Mouse (Mus musculus): ENCODE measurements around the gene Ccdc148.

The Ccdc148 gene

GRCm38 (mm10) chr2:59160605-59160963, at the start of gene Ccdc148, which contains the start of gene Pkp4:
Ccdc148 (minus strand) TSS chr2:59160683.
Pkp4 (plus strand) TSS chr2:59160850.
- DNase-seq (ENCODE audit: low read depth, low spot score), result peak; percentile 86

GRCm38 (mm10) chr2:59208276-59208675, 47.8 kb upstream of the Ccdc148 start:
- no peak for DNase-seq (ENCODE audit: low read depth, low spot score)

GRCm38 (mm10) chr2:59207725-59208124, 47.2 kb upstream of the Ccdc148 start:
- DNase-seq (ENCODE audit: low read depth, low spot score), result no peak

GRCm38 (mm10) chr2:59207240-59207639, 46.8 kb upstream of the Ccdc148 start:
- DNase-seq (ENCODE audit: low read depth, low spot score), result no peak

- DNase-seq (ENCODE audit: low read depth, low spot score), result no peak
These were observed 45.7 kb upstream of the Ccdc148 start for GRCm38 (mm10) chr2:59206190-59206589.

- DNase-seq (ENCODE audit: low read depth, low spot score), result no peak
These were observed 44.6 kb upstream of the Ccdc148 start for GRCm38 (mm10) chr2:59205092-59205491.

GRCm38 (mm10) chr2:59203627-59204425, 43.3 kb upstream of the Ccdc148 start:
- no peak for DNase-seq (ENCODE audit: low read depth, low spot score)

GRCm38 (mm10) chr2:59202930-59203329, 42.4 kb upstream of the Ccdc148 start:
- no peak for DNase-seq (ENCODE audit: low read depth, low spot score)

- no peak for DNase-seq (ENCODE audit: low read depth, low spot score)
These were observed 40.0 kb upstream of the Ccdc148 start for GRCm38 (mm10) chr2:59200511-59200910.

GRCm38 (mm10) chr2:59199476-59199976, 39.0 kb upstream of the Ccdc148 start:
- no peak for DNase-seq (ENCODE audit: low read depth, low spot score)

- DNase-seq (ENCODE audit: low read depth, low spot score), result no peak
These were observed 36.7 kb upstream of the Ccdc148 start for GRCm38 (mm10) chr2:59197156-59197555.

- no peak for DNase-seq (ENCODE audit: low read depth, low spot score)
These were observed 32.6 kb upstream of the Ccdc148 start for GRCm38 (mm10) chr2:59193117-59193516.

- DNase-seq (ENCODE audit: low read depth, low spot score), result no peak
These were observed 31.0 kb upstream of the Ccdc148 start for GRCm38 (mm10) chr2:59191466-59191865.

GRCm38 (mm10) chr2:59190186-59190585, 29.7 kb upstream of the Ccdc148 start:
- no peak for DNase-seq (ENCODE audit: low read depth, low spot score)

- no peak for DNase-seq (ENCODE audit: low read depth, low spot score)
These were observed 29.2 kb upstream of the Ccdc148 start for GRCm38 (mm10) chr2:59189661-59190185.

- no peak for DNase-seq (ENCODE audit: low read depth, low spot score)
These were observed 27.8 kb upstream of the Ccdc148 start for GRCm38 (mm10) chr2:59188306-59188705.

- no peak for DNase-seq (ENCODE audit: low read depth, low spot score)
These were observed 26.5 kb upstream of the Ccdc148 start for GRCm38 (mm10) chr2:59186966-59187365.

- no peak for DNase-seq (ENCODE audit: low read depth, low spot score)
These were observed 25.6 kb upstream of the Ccdc148 start for GRCm38 (mm10) chr2:59186122-59186521.

GRCm38 (mm10) chr2:59184107-59185064, 23.9 kb upstream of the Ccdc148 start:
- no peak for DNase-seq (ENCODE audit: low read depth, low spot score)

GRCm38 (mm10) chr2:59183541-59183940, 23.1 kb upstream of the Ccdc148 start:
- no peak for DNase-seq (ENCODE audit: low read depth, low spot score)

GRCm38 (mm10) chr2:59181321-59182113, 21.0 kb upstream of the Ccdc148 start:
- DNase-seq (ENCODE audit: low read depth, low spot score), result no peak
